Mouse (Mus musculus) hindbrain, embryonic 15.5 days (tissue): Measurements from ENCODE around the gene Spink8. TPM values are rescaled to one million over a fixed set of nuclear protein-coding genes. Genes with fewer than 3 reads are reported as not detected.
A peak's percentile ranks its signal among the peaks of the same experiment; 100 is the strongest.

ENCODE experiments used
- ATAC-seq: fragments of 200-750 bp; cut with Nextera tagmentation; 2 replicates; pipeline ENCODE4 v1.8.0; 2017; ENCODE audit warnings: low read depth, moderate number of reproducible peaks, moderate TSS enrichment; ENCODE audit not compliant: low FRiP score
- H3K27ac ChIP-seq: fragments of 300-500 bp; sonication (generic); replicated peaks from 2 replicates; pipeline ENCODE4 v1.5.1; 2015; ENCODE audit warnings: mild to moderate bottlenecking, inconsistent platforms
- H3K27me3 ChIP-seq: fragments of 300-500 bp; sonication (generic); 2 replicates; pipeline ENCODE4 v1.6.1; 2015; ENCODE audit warnings: control low read depth, inconsistent platforms
- H3K36me3 ChIP-seq: fragments of 300-500 bp; sonication (generic); 2 replicates; pipeline ENCODE4 v1.6.1; 2015; ENCODE audit warnings: control low read depth, inconsistent platforms
- H3K4me1 ChIP-seq: fragments of 300-500 bp; sonication (generic); replicated peaks from 2 replicates; pipeline ENCODE4 v1.6.1; 2015; ENCODE audit warnings: control low read depth, inconsistent platforms
- H3K4me2 ChIP-seq: fragments of 300-500 bp; sonication (generic); 2 replicates; pipeline ENCODE4 v1.6.1; 2015; ENCODE audit warnings: moderate library complexity, mild to moderate bottlenecking, inconsistent platforms
- H3K4me3 ChIP-seq: fragments of 300-500 bp; sonication (generic); 2 replicates; pipeline ENCODE4 v1.5.1; 2015; ENCODE audit warnings: mild to moderate bottlenecking, inconsistent platforms
- H3K9ac ChIP-seq: fragments of 300-500 bp; sonication (generic); 2 replicates; pipeline ENCODE4 v1.6.1; 2015; ENCODE audit warnings: inconsistent platforms
- H3K9me3 ChIP-seq: fragments of 300-500 bp; sonication (generic); 2 replicates; pipeline ENCODE4 v1.6.1; 2016; ENCODE audit warnings: control low read depth, inconsistent platforms
- WGBS: fragments of 180-500 bp; shearing (Covaris S2); methylation state at CpG from one replicate; pipeline ENCODE4 v1.1.7; 2015; 5-methylcytosine and 5-hydroxymethylcytosine counted together
- polyA plus RNA-seq: library from polyadenylated mRNA; unstranded; fragments of >200 nt; fragmentation: Nextera tagmentation; extraction: Ambion mirVana; gene quantifications from 2 replicates; pipeline ENCODE4 v1.2.1, GENCODE M21; 2015

The Spink8 gene
- polyA plus RNA-seq, 1 experiment from 2014 or later, result 0.21 TPM

- H3K9ac ChIP-seq, result no peak overlapping the region
- H3K27me3 ChIP-seq, result no peaks in the 10 kb centered on the region
- no peaks in the 10 kb centered on the region for H3K36me3 ChIP-seq
- no peak overlapping the region for H3K27ac ChIP-seq
- WGBS, result 78% methylated on average over 5 of the region's 5 CpGs
- H3K4me2 ChIP-seq, result no peak overlapping the region
- no peaks in the 10 kb centered on the region for H3K4me1 ChIP-seq
- H3K4me3 ChIP-seq, result no peak overlapping the region
- H3K9me3 ChIP-seq, result no peaks in the 10 kb centered on the region
- no peak for ATAC-seq
Measured at GRCm38 (mm10) chr9:109826181-109826580, 14.1 kb downstream of the Spink8 start.

- ATAC-seq, result peak; percentile 97
- WGBS, result under 1% methylated on average over 32 of the region's 32 CpGs
- H3K4me1 ChIP-seq, result peaks cover 10% of the 10 kb centered on the region
Measured at GRCm38 (mm10) chr9:109832391-109833087, 20.5 kb downstream of the Spink8 start, which contains the start of gene Nme6. TSS of gene Nme6 (plus strand) at chr9:109832749.

GRCm38 (mm10) chr9:109833088-109833412 is 21.0 kb downstream of the Spink8 start:
- peak overlapping the region; percentile 90 for H3K27ac ChIP-seq

More at GRCm38 (mm10) chr9:109832391-109833087, 20.5 kb downstream of the Spink8 start, which contains the start of gene Nme6:
- Histone ChIP-seq H3K27me3 (no peaks in the 10 kb centered on the region), H3K4me2 (peak within 1 kb of the TSS; percentile 89), H3K4me3 (peak within 1 kb of the TSS; percentile 65), H3K9me3 (no peaks in the 10 kb centered on the region), H3K9ac (peak within 1 kb of the TSS; percentile 63), H3K27ac (peak within 1 kb of the TSS; percentile 90), H3K36me3 (0 out of 2 replicates have a peak, but pooled peaks cover 5% of the 10 kb centered on the region)

GRCm38 (mm10) chr9:109849312-109849758 is 37.3 kb downstream of the Spink8 start, which contains the start of gene Camp:
TSS of gene Camp (minus strand) at chr9:109849617.
- Histone ChIP-seq H3K27ac (no peak within 1 kb of the TSS), H3K9ac (no peak within 1 kb of the TSS), H3K4me2 (no peak within 1 kb of the TSS), H3K4me1 (0 out of 2 replicates have a peak, but pooled peaks cover 3% of the 10 kb centered on the region), H3K9me3 (no peaks in the 10 kb centered on the region), H3K27me3 (no peaks in the 10 kb centered on the region), H3K36me3 (peaks cover 1% of the 10 kb centered on the region; the same call in 1 of the 2 replicates), H3K4me3 (no peak within 1 kb of the TSS)
- ATAC-seq, result peak; percentile 30; the same call in 1 of the 2 replicates
- 72% methylated on average over 6 of the region's 6 CpGs for WGBS

More at GRCm38 (mm10) chr9:109833088-109833412, 21.0 kb downstream of the Spink8 start:
- Histone ChIP-seq H3K4me3 (peak overlapping the region; percentile 65), H3K9me3 (no peaks in the 10 kb centered on the region), H3K36me3 (0 out of 2 replicates have a peak, but pooled peaks cover 5% of the 10 kb centered on the region), H3K9ac (peak overlapping the region; percentile 63), H3K4me2 (peak overlapping the region; percentile 89), H3K4me1 (peaks cover 10% of the 10 kb centered on the region), H3K27me3 (no peaks in the 10 kb centered on the region)
- WGBS, result 8% methylated on average over 6 of the region's 6 CpGs
- ATAC-seq, result peak; percentile 66

- H3K4me1 ChIP-seq, result 0 out of 2 replicates have a peak, but pooled peaks cover 3% of the 10 kb centered on the region
- WGBS, result 89% methylated on average over 5 of the region's 5 CpGs
- no peak overlapping the region for H3K4me2 ChIP-seq
- no peak overlapping the region for H3K27ac ChIP-seq
- H3K9ac ChIP-seq, result no peak overlapping the region
- no peak overlapping the region for H3K4me3 ChIP-seq
- H3K27me3 ChIP-seq, result no peaks in the 10 kb centered on the region
- H3K36me3 ChIP-seq, result no peaks in the 10 kb centered on the region
- ATAC-seq, result no peak
- H3K9me3 ChIP-seq, result no peaks in the 10 kb centered on the region
Measured at GRCm38 (mm10) chr9:109850099-109850498, 38.0 kb downstream of the Spink8 start.

- Histone ChIP-seq H3K4me3 (no peak overlapping the region), H3K36me3 (no peaks in the 10 kb centered on the region), H3K9ac (no peak overlapping the region), H3K4me1 (0 out of 2 replicates have a peak, but pooled peaks cover under 1% of the 10 kb centered on the region), H3K27ac (no peak overlapping the region), H3K27me3 (no peaks in the 10 kb centered on the region), H3K4me2 (no peak overlapping the region), H3K9me3 (no peaks in the 10 kb centered on the region)
- WGBS, result 87% methylated on average over 2 of the region's 2 CpGs
- ATAC-seq, result no peak
Measured at GRCm38 (mm10) chr9:109854341-109854740, 42.3 kb downstream of the Spink8 start.

- H3K27ac ChIP-seq, result no peak overlapping the region
- H3K9ac ChIP-seq, result no peak overlapping the region
- 88% methylated on average over 6 of the region's 6 CpGs for WGBS
- no peaks in the 10 kb centered on the region for H3K27me3 ChIP-seq
- H3K4me3 ChIP-seq, result no peak overlapping the region
- no peak overlapping the region for H3K4me2 ChIP-seq
- H3K4me1 ChIP-seq, result no peaks in the 10 kb centered on the region
- no peaks in the 10 kb centered on the region for H3K36me3 ChIP-seq
- no peaks in the 10 kb centered on the region for H3K9me3 ChIP-seq
- ATAC-seq, result no peak
Measured at GRCm38 (mm10) chr9:109855947-109856346, 43.9 kb downstream of the Spink8 start.

- Histone ChIP-seq H3K4me2 (peak overlapping the region; percentile 38), H3K9ac (no peak overlapping the region), H3K27me3 (no peaks in the 10 kb centered on the region), H3K36me3 (no peaks in the 10 kb centered on the region), H3K4me1 (no peaks in the 10 kb centered on the region), H3K9me3 (no peaks in the 10 kb centered on the region), H3K27ac (no peak overlapping the region), H3K4me3 (no peak overlapping the region)
- WGBS, result 20% methylated on average over 20 of the region's 20 CpGs
- ATAC-seq, result peak; percentile 59
Measured at GRCm38 (mm10) chr9:109862397-109863044, 50.4 kb downstream of the Spink8 start.

GRCm38 (mm10) chr9:109863085-109863484 is 51.0 kb downstream of the Spink8 start:
- Histone ChIP-seq H3K4me2 (no peak overlapping the region), H3K27me3 (no peaks in the 10 kb centered on the region), H3K27ac (no peak overlapping the region), H3K36me3 (no peaks in the 10 kb centered on the region), H3K4me3 (no peak overlapping the region), H3K9ac (no peak overlapping the region), H3K9me3 (no peaks in the 10 kb centered on the region), H3K4me1 (no peaks in the 10 kb centered on the region)
- WGBS, result 56% methylated on average over 3 of the region's 3 CpGs
- ATAC-seq, result no peak

- Histone ChIP-seq H3K4me3 (no peak overlapping the region), H3K27ac (no peak overlapping the region), H3K4me2 (no peak overlapping the region), H3K36me3 (no peaks in the 10 kb centered on the region), H3K9ac (no peak overlapping the region), H3K9me3 (no peaks in the 10 kb centered on the region), H3K27me3 (no peaks in the 10 kb centered on the region), H3K4me1 (no peaks in the 10 kb centered on the region)
- ATAC-seq, result no peak
- 79% methylated on average over 2 of the region's 2 CpGs for WGBS
Measured at GRCm38 (mm10) chr9:109866218-109866617, 54.1 kb downstream of the Spink8 start.

GRCm38 (mm10) chr9:109870983-109871572 is 59.0 kb downstream of the Spink8 start:
- 52% methylated on average over 6 of the region's 6 CpGs for WGBS
- H3K9me3 ChIP-seq, result no peaks in the 10 kb centered on the region

More at GRCm38 (mm10) chr9:109870983-109871572, 59.0 kb downstream of the Spink8 start:
- H3K4me3 ChIP-seq, result no peak overlapping the region
- no peak overlapping the region for H3K9ac ChIP-seq
- H3K4me1 ChIP-seq, result peaks cover 4% of the 10 kb centered on the region; the same call in 1 of the 2 replicates
- no peaks in the 10 kb centered on the region for H3K36me3 ChIP-seq
- no peaks in the 10 kb centered on the region for H3K27me3 ChIP-seq
- ATAC-seq, result no peak
- H3K4me2 ChIP-seq, result no peak overlapping the region
- H3K27ac ChIP-seq, result no peak overlapping the region
